Mouse (Mus musculus) brain, adult 2 months (tissue): Measurements from ENCODE around the gene Alkbh6.

Experiments used
- DNase-seq: peaks from one replicate; pipeline ENCODE4 v3.0.0; 2011; ENCODE audit warnings: low read depth, low spot score

Alkbh6 gene

GRCm38 (mm10) chr7:30328379-30328778, 19.9 kb downstream of the Alkbh6 start:
- no peak for DNase-seq

DNA sequence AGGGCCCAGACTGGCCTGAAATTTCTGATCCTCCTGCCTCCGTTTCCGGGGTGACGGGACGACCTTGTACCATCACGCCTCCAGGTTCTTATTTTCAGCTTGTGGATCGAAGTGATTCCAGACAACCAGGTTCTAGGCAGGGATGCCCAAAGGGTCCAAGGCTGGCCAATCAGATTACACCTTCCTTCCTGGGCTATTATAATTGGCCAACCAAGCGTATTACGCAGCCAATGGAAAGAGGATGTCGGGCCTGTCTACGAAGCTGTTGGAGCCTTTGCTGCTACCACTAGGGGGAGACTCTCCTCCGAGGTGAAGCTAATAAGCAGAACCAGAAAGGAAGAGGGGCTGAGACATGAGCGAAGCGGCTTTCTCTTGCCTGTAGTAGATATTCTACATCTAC, 23.4 kb downstream of the Alkbh6 start:
- DNase-seq = peak; percentile 100

- DNase-seq = peak; percentile 43
These were observed 24.2 kb downstream of the Alkbh6 start for GRCm38 (mm10) chr7:30332622-30333259.

GRCm38 (mm10) chr7:30333436-30333835, 24.9 kb downstream of the Alkbh6 start:
- peak; percentile 93 for DNase-seq

- DNase-seq = no peak
These were observed 26.0 kb downstream of the Alkbh6 start for GRCm38 (mm10) chr7:30334563-30334962.

DNA sequence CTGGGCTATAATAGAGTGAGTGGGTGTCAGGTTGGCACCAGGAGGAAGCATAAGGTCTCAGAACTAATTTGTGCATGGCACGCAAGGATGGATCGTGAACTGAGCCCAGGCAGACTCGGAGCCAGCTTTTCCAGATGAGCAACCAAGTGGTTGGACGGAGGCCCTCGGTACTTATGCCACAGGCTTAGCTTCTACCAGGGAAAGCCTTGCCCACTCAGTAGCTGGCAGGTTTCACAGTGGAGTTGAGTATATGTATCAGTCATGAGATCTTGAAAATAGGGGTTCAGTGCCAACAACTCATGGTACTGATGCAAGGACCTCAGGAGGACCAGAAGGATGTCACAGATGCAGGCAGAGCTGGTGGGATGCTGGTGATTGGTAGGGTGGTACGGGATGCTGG, 27.2 kb downstream of the Alkbh6 start:
- peak; percentile 62 for DNase-seq

- peak; percentile 98 for DNase-seq
These were observed 27.9 kb downstream of the Alkbh6 start for GRCm38 (mm10) chr7:30336384-30336783.

- DNase-seq = peak; percentile 86
These were observed 31.1 kb downstream of the Alkbh6 start for GRCm38 (mm10) chr7:30339432-30340109.

DNA sequence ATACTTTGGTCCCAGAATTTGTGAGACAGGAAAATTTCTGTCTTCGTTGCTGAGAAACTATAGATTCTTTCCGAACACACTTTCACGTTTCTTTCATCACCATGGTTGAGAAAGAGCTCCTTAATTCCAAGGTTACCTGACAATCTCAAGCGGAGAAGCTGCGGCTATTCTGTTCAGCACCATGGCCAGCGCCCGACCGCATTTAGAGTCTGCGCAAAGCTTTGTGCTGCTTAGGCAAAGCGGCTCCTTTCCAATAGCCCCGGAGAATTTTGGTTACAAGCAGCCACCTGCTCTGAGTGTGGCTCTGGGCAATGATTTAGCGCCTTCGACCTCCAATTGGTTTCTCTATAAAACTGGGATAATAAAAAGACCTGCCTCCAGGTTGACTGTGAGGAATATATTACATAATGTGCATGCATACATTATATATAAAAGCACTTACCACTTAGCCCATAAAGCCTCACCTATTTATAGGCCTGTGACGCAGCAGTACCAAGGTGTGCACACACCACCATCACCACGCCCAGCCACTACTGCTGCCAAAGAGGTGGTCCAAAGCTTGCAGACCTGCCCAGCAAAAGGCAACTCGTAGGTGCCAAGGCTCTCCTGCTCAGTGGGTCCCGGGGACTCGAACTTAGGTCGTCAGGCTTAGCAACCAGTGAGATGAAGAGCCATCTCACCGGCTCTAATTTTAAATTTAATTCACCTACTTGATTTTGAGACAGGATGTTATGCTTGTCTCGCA, 38.3 kb downstream of the Alkbh6 start:
- no peak for DNase-seq

GRCm38 (mm10) chr7:30347828-30348227, 39.3 kb downstream of the Alkbh6 start:
- DNase-seq = peak; percentile 92

GRCm38 (mm10) chr7:30353279-30353822, 44.8 kb downstream of the Alkbh6 start:
- DNase-seq = peak; percentile 88

GRCm38 (mm10) chr7:30354059-30354458, 45.5 kb downstream of the Alkbh6 start:
- DNase-seq = no peak

GRCm38 (mm10) chr7:30358378-30359186, 50.1 kb downstream of the Alkbh6 start:
- DNase-seq = no peak

DNA sequence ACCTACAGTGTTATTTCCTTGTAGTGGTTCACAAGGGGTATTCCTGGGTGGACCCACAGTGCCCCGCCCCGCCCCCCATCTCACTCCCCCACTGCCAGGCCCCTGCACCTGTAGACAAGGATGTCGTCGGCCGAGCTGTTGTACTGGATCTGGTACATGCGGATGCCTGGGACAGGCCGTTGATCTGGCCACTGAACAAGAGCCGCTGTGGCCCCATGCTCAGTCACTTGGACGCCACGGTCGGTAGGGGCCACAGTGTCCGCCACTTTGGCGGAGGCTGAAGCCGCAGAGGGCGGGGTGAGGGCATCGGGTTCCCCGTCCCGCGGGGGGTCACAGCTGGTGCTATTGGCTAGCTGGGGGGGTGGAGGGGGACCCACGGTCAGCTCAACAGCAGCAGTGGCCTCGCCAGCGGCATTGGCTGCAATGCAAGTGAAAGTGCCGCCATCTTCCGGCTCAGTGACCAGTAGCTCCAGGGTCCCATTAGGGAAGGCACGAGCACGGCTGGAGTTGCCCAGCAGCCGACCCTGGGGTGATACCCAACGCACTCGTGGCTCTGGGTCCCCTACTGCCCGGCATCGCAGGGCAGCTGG, 50.9 kb downstream of the Alkbh6 start:
- DNase-seq = no peak

GRCm38 (mm10) chr7:30360028-30360427, 51.5 kb downstream of the Alkbh6 start:
- no peak for DNase-seq

GRCm38 (mm10) chr7:30362652-30363343, 54.3 kb downstream of the Alkbh6 start, which contains the start of gene Lrfn3:
Lrfn3 (minus strand) TSS chr7:30362772.
- peak; percentile 96 for DNase-seq

DNA sequence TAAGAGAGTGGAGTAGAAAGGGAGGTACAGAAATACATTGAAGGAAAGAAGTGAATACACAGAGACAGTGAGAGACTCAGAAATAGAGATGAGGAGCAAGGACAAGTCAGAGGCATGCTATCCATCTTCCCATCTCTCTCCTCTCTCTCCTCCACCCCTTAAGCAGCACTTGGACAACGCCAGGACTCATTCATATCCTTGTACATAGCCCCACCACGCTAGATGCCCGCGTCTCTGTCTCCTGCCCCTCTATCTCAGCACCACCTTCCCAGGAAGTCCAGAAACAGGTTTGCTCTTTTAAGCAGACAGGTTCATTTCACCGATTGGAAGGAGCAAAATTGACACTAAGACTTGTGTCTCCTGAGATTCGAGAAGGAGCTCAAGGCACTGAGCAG, 54.8 kb downstream of the Alkbh6 start:
- DNase-seq = no peak
